Mouse (Mus musculus): ENCODE data around the gene Ctnna3.

GRCm38 (mm10) chr10:63633915-63634314, 204.0 kb downstream of the Ctnna3 start:
- TF ChIP-seq CTCF (IDR thresholded peaks at IDR 0.05; ENCODE audit: borderline replicate concordance, insufficient read depth, low read depth, low read length) (no peak), POLR2A (IDR thresholded peaks at IDR 0.05; ENCODE audit: borderline replicate concordance, insufficient read depth, low read length) (no peak)
